Mouse (Mus musculus) hindbrain, embryonic 14.5 days (tissue): ENCODE data around the gene Gnai2. TPM values are rescaled to one million over a fixed set of nuclear protein-coding genes. Genes with fewer than 3 reads are reported as not detected.

ENCODE experiments used
- ATAC-seq: fragments of 200-750 bp; cut with Nextera tagmentation; 2 replicates; pipeline ENCODE4 v1.8.0; 2017; ENCODE audit warnings: moderate number of reproducible peaks, mild to moderate bottlenecking, moderate TSS enrichment, moderate library complexity; ENCODE audit not compliant: low FRiP score
- DNase-seq: peaks from one replicate; pipeline ENCODE4 v3.0.0-alpha.2; 2015; ENCODE audit warnings: low spot score
- H3K27ac ChIP-seq: fragments of 300-500 bp; sonication (generic); 2 replicates; pipeline ENCODE4 v1.5.1; 2014; ENCODE audit warnings: mild to moderate bottlenecking, moderate library complexity
- H3K27me3 ChIP-seq: fragments of 300-500 bp; sonication (generic); 2 replicates; pipeline ENCODE4 v1.6.1; 2014; ENCODE audit warnings: mild to moderate bottlenecking, low read length, mixed read lengths; ENCODE audit not compliant: control insufficient read depth, insufficient read depth
- H3K36me3 ChIP-seq: fragments of 300-500 bp; sonication (generic); replicated peaks from 2 replicates; pipeline ENCODE4 v1.6.1; 2014; ENCODE audit not compliant: control insufficient read depth, insufficient read depth
- H3K4me1 ChIP-seq: fragments of 300-500 bp; sonication (generic); replicated peaks from 2 replicates; pipeline ENCODE4 v1.6.1; 2014; ENCODE audit warnings: antibody characterized with exemption, low read length, mixed read lengths; ENCODE audit not compliant: control insufficient read depth, insufficient read depth
- H3K4me2 ChIP-seq: fragments of 300-500 bp; sonication (generic); replicated peaks from 2 replicates; pipeline ENCODE4 v1.6.1; 2014; ENCODE audit warnings: mild to moderate bottlenecking, moderate library complexity
- H3K4me3 ChIP-seq: fragments of 300-500 bp; sonication (generic); replicated peaks from 2 replicates; pipeline ENCODE4 v1.5.1; 2014; ENCODE audit warnings: mild to moderate bottlenecking, low read length
- H3K9ac ChIP-seq: fragments of 300-500 bp; sonication (generic); 2 replicates; pipeline ENCODE4 v1.6.1; 2014
- H3K9me3 ChIP-seq: fragments of 300-500 bp; sonication (generic); 2 replicates; pipeline ENCODE4 v1.6.1; 2016; ENCODE audit warnings: low read length; ENCODE audit not compliant: control insufficient read depth
- WGBS: fragments of 180-500 bp; shearing (Covaris S2); extraction: QIAGEN DNeasy Blood & Tissue Kit; methylation state at CpG from one replicate; pipeline ENCODE4 v1.1.7; 2014; 5-methylcytosine and 5-hydroxymethylcytosine counted together
- polyA plus RNA-seq: library from polyadenylated mRNA; unstranded; fragments of >200 nt; fragmentation: Nextera tagmentation; extraction: Ambion mirVana; gene quantifications from 2 replicates; pipeline ENCODE4 v1.2.1, GENCODE M21; 2014

The Gnai2 gene
- polyA plus RNA-seq, 1 experiment from 2014 or later: 282 TPM

DNA sequence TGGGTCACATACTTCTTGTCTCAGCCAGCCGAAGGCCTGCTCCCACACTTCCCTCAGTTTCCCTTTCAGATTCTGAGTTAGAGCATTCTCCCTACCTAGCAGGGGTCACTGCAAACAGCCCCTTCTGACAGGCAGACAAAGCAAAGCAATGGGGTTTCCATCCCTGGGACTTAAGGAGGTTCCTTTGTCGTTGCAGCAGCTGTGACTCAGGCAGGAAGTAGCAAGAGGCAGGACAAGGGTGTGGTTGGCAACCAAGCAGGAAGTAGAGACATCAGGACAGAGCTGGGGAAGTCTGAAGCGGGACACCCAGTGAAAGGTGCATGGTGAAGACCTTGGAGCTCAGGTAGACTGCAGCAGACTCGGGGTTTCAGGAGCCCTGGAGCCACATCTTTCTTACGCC is 10.6 kb downstream of the Gnai2 start:
- Histone ChIP-seq H3K4me2 (no peak overlapping the region), H3K27me3 (no peaks in the 10 kb centered on the region), H3K9me3 (no peaks in the 10 kb centered on the region), H3K36me3 (peaks cover 30% of the 10 kb centered on the region), H3K27ac (peak overlapping the region; percentile 43), H3K4me1 (peaks cover 39% of the 10 kb centered on the region), H3K4me3 (no peak overlapping the region), H3K9ac (no peak overlapping the region)
- no peak for ATAC-seq
- no peak for DNase-seq
- 64% methylated on average over 5 of the region's 5 CpGs for WGBS

DNA sequence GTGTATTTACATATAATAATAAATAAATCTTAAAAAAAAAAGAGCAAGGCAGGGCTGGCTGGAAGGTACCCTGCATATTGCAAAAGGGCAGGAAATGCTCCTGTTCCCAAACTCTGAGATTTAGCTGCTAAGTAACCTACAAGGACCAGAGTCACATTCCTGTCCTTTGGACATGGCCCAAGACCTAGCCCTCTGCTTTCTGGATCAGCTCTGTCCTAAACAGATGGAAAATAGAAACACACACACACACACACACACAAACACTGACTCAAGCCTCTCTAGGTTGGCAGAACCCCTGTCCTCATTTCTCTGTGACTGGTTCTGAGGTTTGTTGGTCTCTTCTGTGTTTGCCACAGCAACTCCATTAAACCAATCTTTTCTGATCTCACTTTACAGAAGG is 14.2 kb downstream of the Gnai2 start:
- Histone ChIP-seq H3K27ac (no peak overlapping the region), H3K4me2 (no peak overlapping the region)

DNA sequence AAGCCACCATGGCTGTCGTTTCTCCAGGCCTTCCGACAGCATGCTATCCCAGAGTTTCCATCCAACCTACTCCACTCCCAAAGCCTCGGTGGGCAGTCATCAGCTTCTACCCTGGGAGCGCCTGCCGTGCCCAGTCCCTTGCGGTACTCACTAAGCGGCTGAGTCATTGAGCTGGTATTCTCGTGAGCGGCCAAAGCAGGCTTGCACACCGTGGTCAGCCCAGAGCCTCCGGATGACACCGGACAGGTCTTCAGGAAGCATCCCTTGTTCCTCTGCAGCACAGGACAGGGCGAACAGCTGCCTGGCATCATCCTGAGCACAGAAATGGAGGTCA is 15.7 kb downstream of the Gnai2 start:
- peaks cover 7% of the 10 kb centered on the region; the same call in 1 of the 2 replicates for H3K4me1 ChIP-seq
- no peak overlapping the region for H3K4me3 ChIP-seq
- ATAC-seq: no peak
- no peak overlapping the region for H3K9ac ChIP-seq
- H3K27me3 ChIP-seq: no peaks in the 10 kb centered on the region
- H3K27ac ChIP-seq: peak overlapping the region; percentile 66
- WGBS: 75% methylated on average over 13 of the region's 13 CpGs
- no peak for DNase-seq
- H3K4me2 ChIP-seq: no peak overlapping the region
- peaks cover 71% of the 10 kb centered on the region for H3K36me3 ChIP-seq
- H3K9me3 ChIP-seq: no peaks in the 10 kb centered on the region

More for the DNA sequence above, 14.2 kb downstream of the Gnai2 start:
- DNase-seq (no peak), ATAC-seq (no peak)
- Histone ChIP-seq H3K27me3 (no peaks in the 10 kb centered on the region), H3K36me3 (peaks cover 64% of the 10 kb centered on the region), H3K9me3 (no peaks in the 10 kb centered on the region), H3K4me1 (peaks cover 11% of the 10 kb centered on the region; the same call in 1 of the 2 replicates), H3K4me3 (no peak overlapping the region), H3K9ac (no peak overlapping the region)

DNA sequence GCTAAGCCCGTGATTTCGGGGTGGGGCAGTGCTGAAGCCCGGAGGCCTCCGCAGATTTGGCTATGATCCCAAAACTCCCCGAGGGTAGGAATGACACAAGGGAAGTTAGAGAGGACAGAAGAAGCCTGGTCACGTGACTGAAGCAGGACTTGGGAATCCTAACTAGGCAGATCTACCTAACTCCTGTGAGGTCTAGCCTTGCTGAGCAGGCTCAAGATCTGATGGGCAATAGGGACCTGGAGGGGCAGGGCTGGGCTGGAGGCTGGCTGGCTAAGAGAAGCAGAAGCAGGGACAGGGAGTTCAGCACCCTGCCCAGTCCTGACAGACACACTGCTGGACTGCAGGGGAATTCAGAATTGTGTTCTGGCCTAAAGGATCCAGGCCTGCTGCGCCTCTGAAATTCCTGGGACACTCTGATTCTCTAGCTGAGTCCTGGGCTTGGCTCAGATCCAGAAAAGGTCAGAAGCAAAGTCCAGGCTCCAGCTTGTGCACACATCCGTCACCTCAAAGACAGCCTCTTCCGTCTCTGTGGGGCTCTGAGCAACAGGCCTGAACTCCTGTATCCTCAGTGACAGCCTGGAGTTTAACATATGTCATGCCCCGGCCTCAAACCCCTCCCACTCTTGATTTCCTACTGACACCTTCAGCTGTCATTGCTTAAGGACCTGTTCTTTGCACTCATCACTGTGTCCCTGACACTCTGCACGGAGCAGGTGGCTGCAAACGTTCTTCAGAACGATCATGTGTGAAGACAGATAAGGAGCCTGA is 16.2 kb downstream of the Gnai2 start:
- 49% methylated on average over 13 of the region's 13 CpGs for WGBS
- no peak for DNase-seq
- Histone ChIP-seq H3K4me3 (no peak overlapping the region), H3K9me3 (no peaks in the 10 kb centered on the region), H3K4me1 (peaks cover 7% of the 10 kb centered on the region; the same call in 1 of the 2 replicates), H3K9ac (no peak overlapping the region), H3K4me2 (no peak overlapping the region), H3K27ac (peak overlapping the region; percentile 66), H3K36me3 (peaks cover 74% of the 10 kb centered on the region), H3K27me3 (no peaks in the 10 kb centered on the region)
- no peak; the same call in 1 of the 2 replicates for ATAC-seq

DNA sequence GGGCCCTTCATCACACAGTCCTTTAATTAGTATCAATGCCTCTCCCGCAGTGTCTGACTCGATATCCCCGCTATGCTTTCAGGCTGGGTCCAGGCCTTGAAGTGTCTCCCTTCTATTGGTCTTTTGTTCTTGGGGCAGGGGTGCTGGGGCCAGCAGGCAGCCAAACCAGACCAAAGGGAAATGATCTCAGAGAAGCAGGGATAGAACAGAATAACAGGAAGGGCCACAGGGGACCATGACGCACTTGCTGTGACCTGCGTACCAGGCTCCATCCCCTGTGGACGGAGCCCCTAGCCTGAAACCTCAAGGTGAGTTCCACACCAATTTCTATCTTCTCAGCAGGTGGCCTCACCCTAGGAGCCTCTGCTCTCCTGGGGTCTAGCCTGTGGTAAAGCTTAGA is 17.1 kb downstream of the Gnai2 start:
- H3K27ac ChIP-seq: no peak overlapping the region

DNA sequence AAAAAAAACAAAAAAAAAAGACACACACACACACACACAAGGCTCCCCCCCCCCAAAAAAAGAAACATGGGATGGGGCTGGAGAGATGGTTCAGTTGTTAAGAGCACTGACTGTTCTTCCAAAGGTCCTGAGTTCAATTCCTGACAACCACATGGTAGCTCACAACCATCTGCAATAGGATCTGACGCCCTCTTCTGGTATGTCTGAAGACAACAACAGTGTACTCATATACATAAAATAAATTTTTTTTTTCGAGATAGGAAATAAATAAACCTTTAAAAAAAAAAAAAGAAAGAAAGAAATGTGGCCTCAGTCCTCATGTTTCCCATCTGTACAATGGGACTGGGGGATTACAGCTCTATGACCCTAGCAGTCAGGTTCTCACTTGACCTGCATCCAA is 17.7 kb downstream of the Gnai2 start:
- Histone ChIP-seq H3K27ac (no peak overlapping the region), H3K9ac (no peak overlapping the region), H3K9me3 (no peaks in the 10 kb centered on the region), H3K4me1 (peaks cover 8% of the 10 kb centered on the region; the same call in 1 of the 2 replicates), H3K36me3 (peaks cover 73% of the 10 kb centered on the region), H3K4me3 (no peak overlapping the region), H3K27me3 (no peaks in the 10 kb centered on the region), H3K4me2 (no peak overlapping the region)
- ATAC-seq: no peak
- 92% methylated on average over 2 of the region's 2 CpGs for WGBS
- no peak for DNase-seq

More for the DNA sequence above, 17.1 kb downstream of the Gnai2 start:
- Histone ChIP-seq H3K4me1 (peaks cover 7% of the 10 kb centered on the region; the same call in 1 of the 2 replicates), H3K4me3 (no peak overlapping the region), H3K4me2 (no peak overlapping the region), H3K9me3 (no peaks in the 10 kb centered on the region), H3K9ac (no peak overlapping the region), H3K27me3 (no peaks in the 10 kb centered on the region), H3K36me3 (peaks cover 78% of the 10 kb centered on the region)
- 92% methylated on average over 6 of the region's 6 CpGs for WGBS
- DNase-seq (no peak), ATAC-seq (no peak)

DNA sequence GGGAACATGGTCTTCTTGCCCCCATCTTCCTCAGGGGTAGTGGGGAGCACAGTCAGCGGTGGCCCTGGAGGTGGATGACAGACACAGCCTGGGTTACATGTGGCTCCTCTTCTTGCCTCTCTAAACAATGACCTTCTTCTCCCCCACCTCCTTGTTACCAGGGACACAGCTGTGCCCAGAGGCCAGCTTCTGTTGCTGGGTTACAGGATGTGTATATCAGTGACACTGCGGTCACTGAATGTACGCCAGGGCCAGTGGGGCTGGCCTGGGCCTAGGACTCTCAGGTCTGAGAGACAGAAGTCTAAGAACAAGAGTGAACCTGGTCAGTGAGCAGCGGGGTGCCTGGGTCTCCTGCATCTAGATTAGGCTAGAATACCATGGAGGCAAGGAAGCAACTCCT is 20.1 kb downstream of the Gnai2 start:
- no peak for ATAC-seq
- DNase-seq: no peak
- no peak overlapping the region for H3K27ac ChIP-seq
- WGBS: 43% methylated on average over 4 of the region's 4 CpGs
- H3K4me1 ChIP-seq: peaks cover 19% of the 10 kb centered on the region
- peaks cover 63% of the 10 kb centered on the region for H3K36me3 ChIP-seq
- H3K9me3 ChIP-seq: no peaks in the 10 kb centered on the region
- H3K4me3 ChIP-seq: no peak overlapping the region
- no peaks in the 10 kb centered on the region for H3K27me3 ChIP-seq
- no peak overlapping the region for H3K4me2 ChIP-seq
- H3K9ac ChIP-seq: no peak overlapping the region

DNA sequence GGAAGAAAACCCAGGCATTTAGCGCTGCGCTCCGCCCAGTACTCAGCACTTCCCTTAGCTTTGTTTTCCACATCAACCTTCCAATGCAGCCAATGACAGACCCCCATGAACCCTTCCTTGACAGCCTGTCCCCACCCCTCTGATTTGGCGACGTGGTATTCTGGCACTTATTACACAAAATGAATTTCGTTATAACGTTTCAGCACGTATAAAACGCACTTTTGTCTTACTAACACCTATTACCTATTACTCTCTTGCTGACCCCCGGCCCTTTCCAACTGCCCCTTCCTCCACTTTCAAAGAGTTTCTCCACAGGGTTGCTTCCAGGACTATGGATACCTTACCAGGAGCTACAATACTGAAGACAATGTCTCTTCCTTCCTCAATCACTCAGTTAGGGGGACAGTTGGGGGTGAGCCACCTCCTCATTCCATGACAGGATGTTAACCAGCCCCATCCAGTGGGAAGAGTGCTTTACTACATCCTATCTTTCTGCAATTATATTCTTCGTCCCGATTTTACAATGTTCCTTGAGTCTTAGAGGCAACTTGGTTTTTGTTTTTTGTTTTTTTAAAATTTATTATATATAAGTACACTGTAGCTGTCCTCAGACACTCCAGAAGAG is 22.1 kb downstream of the Gnai2 start:
- Histone ChIP-seq H3K27ac (peak overlapping the region; percentile 100), H3K36me3 (peaks cover 44% of the 10 kb centered on the region), H3K9me3 (no peaks in the 10 kb centered on the region), H3K4me1 (peaks cover 12% of the 10 kb centered on the region), H3K4me2 (peak overlapping the region; percentile 75), H3K27me3 (no peaks in the 10 kb centered on the region), H3K9ac (peak overlapping the region; percentile 86), H3K4me3 (peak overlapping the region; percentile 34)
- DNase-seq: no peak
- no peak for ATAC-seq
- 12% methylated on average over 12 of the region's 12 CpGs for WGBS

DNA sequence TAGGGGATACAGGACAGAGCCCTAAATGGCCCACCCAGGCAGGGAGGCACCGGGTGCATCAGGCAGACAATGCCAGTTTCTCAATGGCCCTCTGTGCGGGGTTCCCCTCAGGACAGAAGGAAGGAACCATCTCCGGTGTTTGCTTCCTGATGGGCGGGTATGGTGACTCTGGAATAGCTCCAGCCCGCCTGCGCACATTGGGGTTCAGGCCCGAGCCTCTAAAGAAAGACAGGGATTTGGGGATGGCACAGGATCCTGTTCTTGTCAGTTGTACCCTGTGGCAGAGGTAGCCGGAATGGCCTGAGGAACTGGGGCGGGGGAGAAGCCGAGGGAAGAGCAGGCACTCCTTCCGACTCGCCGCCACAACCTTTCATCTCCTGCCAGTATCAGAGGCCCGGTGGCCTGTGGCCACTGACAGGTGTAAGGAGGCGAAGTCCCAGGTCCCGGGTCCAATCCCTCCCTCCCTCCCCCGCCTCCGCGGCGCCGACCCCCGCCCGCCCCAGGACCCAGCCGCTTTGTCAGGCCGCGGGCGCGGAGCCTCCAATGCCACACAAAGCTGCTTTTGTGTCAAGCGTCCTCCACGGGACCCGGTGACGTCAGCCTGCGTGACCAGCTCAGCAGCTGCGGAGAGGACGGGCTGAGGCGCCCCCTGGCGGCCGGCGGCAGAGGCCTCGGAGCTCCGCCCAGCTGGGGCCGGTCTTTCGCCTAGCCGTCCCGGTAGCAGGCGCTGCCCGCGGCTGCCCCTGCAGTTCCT is 22.8 kb downstream of the Gnai2 start:
- DNase-seq: peak; percentile 99

More for the DNA sequence above, 22.8 kb downstream of the Gnai2 start:
- under 1% methylated on average over 45 of the region's 48 CpGs for WGBS
- Histone ChIP-seq H3K27me3 (no peaks in the 10 kb centered on the region), H3K4me1 (peaks cover 12% of the 10 kb centered on the region), H3K27ac (peak overlapping the region; percentile 100), H3K4me3 (peak overlapping the region; percentile 34), H3K9ac (peak overlapping the region; percentile 86), H3K36me3 (peaks cover 37% of the 10 kb centered on the region), H3K4me2 (peak overlapping the region; percentile 75), H3K9me3 (no peaks in the 10 kb centered on the region)
- peak; percentile 95 for ATAC-seq
